Mouse (Mus musculus) C2C12 (cell line): Measurements from ENCODE around the gene Galntl6. TPM values are rescaled to one million over a fixed set of nuclear protein-coding genes. Genes with fewer than 3 reads are reported as not detected.

Source experiments
- H3K27me3 ChIP-seq: one replicate; pipeline ENCODE4 v1.6.1; 2011; ENCODE audit not compliant: control insufficient read depth, insufficient read depth, insufficient read length
- H3K36me3 ChIP-seq: one replicate; pipeline ENCODE4 v1.6.1; 2011; ENCODE audit not compliant: control insufficient read depth, insufficient read depth
- H3K4me3 ChIP-seq: one replicate; pipeline ENCODE4 v1.5.1; 2011; ENCODE audit warnings: mild to moderate bottlenecking, control low read depth; ENCODE audit not compliant: poor library complexity, insufficient read depth, severe bottlenecking
- H3K79me2 ChIP-seq: one replicate; pipeline ENCODE4 v1.6.1; 2011; ENCODE audit not compliant: control insufficient read depth, insufficient read depth
- H3K79me3 ChIP-seq: one replicate; pipeline ENCODE4 v1.6.1; 2011; ENCODE audit warnings: low read depth, control low read depth
- H3ac ChIP-seq: one replicate; pipeline ENCODE3; 2011; ENCODE audit warnings: low read depth; ENCODE audit not compliant: control insufficient read depth, insufficient read length
- CEBPB ChIP-seq: IDR thresholded peaks from one replicate; pipeline ENCODE4 v1.6.1; 2011; ENCODE audit warnings: low read depth, mild to moderate bottlenecking, control low read depth, moderate library complexity
- CTCF ChIP-seq: IDR thresholded peaks from one replicate; pipeline ENCODE4 v1.5.1; 2011; ENCODE audit not compliant: control insufficient read depth, insufficient read depth, insufficient read length
- FOSL1 ChIP-seq: IDR thresholded peaks from one replicate; pipeline ENCODE4 v1.8.0; 2011; ENCODE audit warnings: mild to moderate bottlenecking, low read length; ENCODE audit not compliant: poor library complexity, insufficient read depth, severe bottlenecking
- MAX ChIP-seq: IDR thresholded peaks from one replicate; pipeline ENCODE4 v1.6.1; 2011; ENCODE audit warnings: mild to moderate bottlenecking, control low read depth
- MYOD1 ChIP-seq: IDR thresholded peaks from one replicate; pipeline ENCODE4 v1.6.1; 2011; ENCODE audit warnings: low read depth; ENCODE audit not compliant: control insufficient read depth, insufficient read length
- MYOG ChIP-seq: IDR thresholded peaks from one replicate; pipeline ENCODE4 v1.6.1; 2011; ENCODE audit not compliant: control insufficient read depth, insufficient read length; ENCODE audit errors: extremely low read depth
- USF1 ChIP-seq: IDR thresholded peaks from one replicate; pipeline ENCODE4 v1.6.1; 2011; ENCODE audit warnings: low read depth, mild to moderate bottlenecking, control low read depth, moderate library complexity
- polyA plus RNA-seq: library from polyadenylated mRNA; unstranded; fragments of >200 nt; fragmentation: generic; extraction: Trizol; gene quantifications from one replicate; pipeline ENCODE4 v1.2.1, GENCODE M21; 2012; ENCODE audit warnings: missing spikeins

Galntl6 gene
- polyA plus RNA-seq, 1 experiment: not detected

DNA sequence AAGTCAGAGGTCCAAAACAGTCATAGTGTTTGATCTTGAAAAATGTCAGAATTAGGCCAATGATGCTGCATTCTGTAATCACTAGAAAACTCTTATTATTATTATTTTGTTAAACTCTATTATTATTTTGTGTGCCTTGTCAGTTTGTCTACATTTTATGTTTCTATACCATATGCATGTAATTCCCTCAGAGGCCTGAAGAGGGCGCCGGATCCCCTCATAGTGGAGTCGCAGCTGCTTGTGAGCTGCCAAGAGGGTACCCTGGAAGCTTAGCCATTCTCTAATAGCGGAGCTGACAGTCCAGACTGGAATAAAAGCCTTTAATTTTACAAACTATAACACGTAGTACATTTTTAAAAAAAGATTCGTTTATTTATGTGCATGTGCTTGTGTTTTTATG is 945.8 kb downstream of the Galntl6 start:
- Histone ChIP-seq H3ac (no peak overlapping the region), H3K4me3 (no peak overlapping the region), H3K27me3 (no peaks in the 10 kb centered on the region), H3K36me3 (no peaks in the 10 kb centered on the region), H3K79me2 (no peaks in the 10 kb centered on the region), H3K79me3 (no peaks in the 10 kb centered on the region)
- TF ChIP-seq MYOG: no peak
- TF ChIP-seq MYOD1: no peak
- no peak for TF ChIP-seq USF1
- no peak for TF ChIP-seq FOSL1
- no peak for TF ChIP-seq MAX

DNA sequence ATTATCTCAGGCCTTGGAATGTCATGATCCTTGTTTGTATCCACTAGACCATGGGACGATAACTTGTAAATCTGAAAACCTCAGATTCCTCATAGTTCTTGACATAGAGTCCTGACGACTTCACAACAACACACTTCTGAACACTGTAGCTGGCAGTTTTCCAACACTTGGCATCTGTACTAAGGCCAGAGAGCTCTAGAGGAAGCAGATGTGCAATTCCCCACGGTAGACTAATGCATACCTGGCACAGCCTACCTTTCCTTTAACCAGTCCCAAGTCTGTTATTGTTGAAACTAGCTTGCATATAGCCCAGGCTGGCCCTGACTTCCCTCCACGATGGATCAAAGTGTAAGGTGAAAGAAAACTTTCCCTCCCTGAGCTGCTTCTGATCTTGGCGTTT is 946.9 kb downstream of the Galntl6 start:
- H3ac ChIP-seq: no peak overlapping the region
- no peak overlapping the region for H3K4me3 ChIP-seq
- H3K36me3 ChIP-seq: no peaks in the 10 kb centered on the region
- TF ChIP-seq MYOG (no peak), CTCF (no peak), CEBPB (no peak), MAX (no peak), USF1 (no peak), MYOD1 (no peak), FOSL1 (no peak)
- no peaks in the 10 kb centered on the region for H3K27me3 ChIP-seq
- H3K79me2 ChIP-seq: no peaks in the 10 kb centered on the region
- H3K79me3 ChIP-seq: no peaks in the 10 kb centered on the region

DNA sequence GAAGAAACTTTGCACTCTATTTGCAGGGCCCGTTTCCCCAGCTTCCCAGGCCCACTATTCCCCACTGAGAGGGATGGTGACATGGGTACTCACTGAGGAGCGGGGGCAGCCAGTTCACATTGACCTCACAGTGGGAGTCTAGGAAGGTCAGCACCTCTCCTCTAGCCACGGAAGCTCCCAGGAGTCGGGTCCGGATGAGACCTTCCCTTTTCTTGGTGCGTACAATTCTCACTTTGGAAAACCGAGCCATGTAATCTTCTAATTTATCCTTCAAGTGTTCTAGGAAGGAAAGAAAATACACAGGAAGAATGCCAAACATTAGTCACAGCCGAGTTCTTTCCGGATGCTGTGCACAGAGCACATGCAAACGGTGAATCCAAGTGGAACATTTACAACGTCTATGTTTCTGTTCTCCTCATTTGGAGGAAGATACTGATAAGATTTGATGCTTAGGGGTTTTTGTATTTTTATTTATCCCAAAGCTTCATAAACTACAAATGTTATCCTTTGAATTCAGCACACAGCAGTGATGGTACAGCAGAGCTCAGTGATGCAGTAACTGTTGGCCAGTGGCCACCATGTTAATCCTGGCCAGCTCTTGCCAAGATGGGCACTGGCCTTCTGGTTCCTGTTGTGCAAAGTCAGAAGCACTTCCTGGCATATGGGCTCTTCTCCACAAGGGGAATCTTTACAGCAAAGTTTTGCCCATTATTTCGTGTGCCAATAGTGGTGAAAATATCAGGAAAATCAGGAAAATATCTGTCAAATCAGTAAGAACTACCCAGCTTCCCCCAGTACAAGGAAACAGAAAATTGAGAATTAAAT is 949.9 kb downstream of the Galntl6 start:
- no peak for TF ChIP-seq CTCF
- no peak for TF ChIP-seq FOSL1
- TF ChIP-seq CEBPB: no peak
- TF ChIP-seq MYOD1: no peak
- no peak for TF ChIP-seq MYOG
- TF ChIP-seq MAX: no peak
- TF ChIP-seq USF1: no peak
- no peaks in the 10 kb centered on the region for H3K79me2 ChIP-seq
- H3K4me3 ChIP-seq: no peak overlapping the region
- H3K36me3 ChIP-seq: no peaks in the 10 kb centered on the region
- no peak overlapping the region for H3ac ChIP-seq
- no peaks in the 10 kb centered on the region for H3K27me3 ChIP-seq
- H3K79me3 ChIP-seq: no peaks in the 10 kb centered on the region

DNA sequence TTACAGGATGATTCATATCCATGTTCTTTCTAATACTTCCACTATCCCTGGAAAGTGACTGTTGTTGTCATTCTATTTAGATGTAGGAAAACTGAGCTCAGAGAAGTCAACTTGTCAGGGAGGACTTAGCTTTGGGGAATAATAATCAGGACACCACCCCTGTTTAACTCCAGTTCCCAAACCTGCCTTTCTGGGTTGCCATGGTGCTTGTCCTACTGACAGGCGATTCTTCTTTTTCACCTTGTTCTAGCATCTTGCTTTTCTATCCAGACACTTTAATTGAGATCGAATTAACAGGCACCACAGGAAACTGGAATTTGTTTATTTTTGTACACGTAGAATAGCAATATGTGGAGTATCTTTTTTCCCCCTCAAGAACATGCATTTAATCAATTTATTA is 953.3 kb downstream of the Galntl6 start:
- Histone ChIP-seq H3K27me3 (no peaks in the 10 kb centered on the region), H3ac (no peak overlapping the region), H3K4me3 (no peak overlapping the region), H3K79me2 (no peaks in the 10 kb centered on the region), H3K79me3 (no peaks in the 10 kb centered on the region), H3K36me3 (no peaks in the 10 kb centered on the region)
- no peak for TF ChIP-seq CEBPB
- TF ChIP-seq CTCF: no peak
- TF ChIP-seq MAX: no peak
- TF ChIP-seq USF1: no peak
- no peak for TF ChIP-seq MYOD1
- TF ChIP-seq MYOG: no peak
- no peak for TF ChIP-seq FOSL1

GRCm38 (mm10) chr8:57958121-57958901 is 954.1 kb downstream of the Galntl6 start:
- no peak for TF ChIP-seq USF1
- no peak for TF ChIP-seq MYOG
- no peak for TF ChIP-seq MAX
- TF ChIP-seq CEBPB: no peak
- no peak for TF ChIP-seq FOSL1
- no peak overlapping the region for H3ac ChIP-seq
- no peaks in the 10 kb centered on the region for H3K27me3 ChIP-seq
- no peaks in the 10 kb centered on the region for H3K79me3 ChIP-seq
- H3K36me3 ChIP-seq: no peaks in the 10 kb centered on the region
- no peak overlapping the region for H3K4me3 ChIP-seq
- no peaks in the 10 kb centered on the region for H3K79me2 ChIP-seq
